Mouse (Mus musculus): ENCODE data around the gene Map2k5. TPM values are rescaled to one million over a fixed set of nuclear protein-coding genes. Genes with fewer than 3 reads are reported as not detected.

Gene Map2k5
- total RNA-seq, 2 experiments from 2014 or later = 31.6 to 34.0 TPM

DNA sequence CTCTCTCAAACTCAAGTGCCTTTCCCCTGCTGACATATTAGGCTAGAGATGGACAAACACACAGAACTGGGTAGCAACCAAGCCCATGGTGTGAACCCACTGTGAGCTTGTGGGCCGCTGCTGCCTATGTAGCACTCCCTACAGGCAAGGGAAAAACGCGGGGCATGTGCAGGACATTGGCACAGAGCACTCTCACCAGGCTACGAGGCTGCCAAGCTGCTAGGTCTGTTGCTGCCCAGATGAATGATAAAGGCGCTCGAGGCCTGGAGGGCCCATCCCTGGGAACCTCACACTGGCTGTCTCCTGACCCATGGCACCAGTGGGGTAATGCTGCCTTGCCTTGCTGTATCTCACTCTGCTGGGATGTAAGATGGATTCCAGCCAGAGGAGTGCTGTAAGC lies 31.7 kb downstream of the Map2k5 start:
- no peak for DNase-seq (ENCODE audit: low spot score in 2 of 2)

GRCm38 (mm10) chr9:63341761-63342160 lies 35.9 kb downstream of the Map2k5 start:
- DNase-seq (ENCODE audit: low spot score in 2 of 2) = no peak

DNA sequence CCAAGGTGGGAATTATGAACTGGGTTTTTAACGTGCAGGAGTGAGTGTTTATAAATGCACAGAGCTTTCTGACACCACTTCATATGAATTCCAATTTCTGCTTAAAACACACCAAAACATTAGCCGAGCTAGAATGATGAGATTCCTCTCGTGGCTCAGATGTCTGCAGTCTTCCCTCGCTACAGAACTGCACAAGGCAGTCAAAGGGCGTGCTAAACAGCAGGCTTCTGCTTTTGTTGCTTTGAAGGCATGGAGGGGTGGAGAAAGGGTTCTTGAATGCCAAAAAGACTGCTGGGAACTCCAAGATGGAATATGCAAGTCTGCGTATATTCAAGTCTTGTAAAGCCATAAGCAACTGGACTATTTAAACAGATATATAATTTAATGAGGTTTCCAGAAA lies 38.4 kb downstream of the Map2k5 start:
- DNase-seq (ENCODE audit: low spot score in 2 of 2) = no peak

GRCm38 (mm10) chr9:63338716-63339115 lies 39.0 kb downstream of the Map2k5 start:
- no peak for DNase-seq (ENCODE audit: low spot score in 2 of 2)

DNA sequence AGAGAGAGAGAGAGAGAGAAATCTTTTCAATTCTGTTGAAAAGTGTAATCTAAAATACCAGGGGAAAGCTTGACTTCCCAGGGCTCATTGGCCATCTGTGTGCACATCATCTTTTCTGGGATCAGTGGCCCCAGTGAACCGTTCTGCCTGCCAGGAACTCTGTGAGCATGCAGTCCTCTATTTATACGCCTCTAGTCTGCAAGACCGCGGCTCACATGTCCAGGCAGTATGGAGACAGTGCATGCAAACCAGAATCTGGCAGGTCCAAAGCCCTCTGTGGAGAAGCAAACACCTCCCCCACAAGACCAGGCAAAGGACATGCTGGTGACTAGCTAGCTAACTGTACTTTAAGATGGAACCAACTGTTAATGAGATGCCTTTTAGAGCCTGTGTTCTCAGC lies 41.9 kb downstream of the Map2k5 start:
- no peak for DNase-seq (ENCODE audit: low spot score in 2 of 2)

GRCm38 (mm10) chr9:63333074-63333473 lies 44.6 kb downstream of the Map2k5 start:
- DNase-seq (ENCODE audit: low spot score in 2 of 2) = no peak

DNA sequence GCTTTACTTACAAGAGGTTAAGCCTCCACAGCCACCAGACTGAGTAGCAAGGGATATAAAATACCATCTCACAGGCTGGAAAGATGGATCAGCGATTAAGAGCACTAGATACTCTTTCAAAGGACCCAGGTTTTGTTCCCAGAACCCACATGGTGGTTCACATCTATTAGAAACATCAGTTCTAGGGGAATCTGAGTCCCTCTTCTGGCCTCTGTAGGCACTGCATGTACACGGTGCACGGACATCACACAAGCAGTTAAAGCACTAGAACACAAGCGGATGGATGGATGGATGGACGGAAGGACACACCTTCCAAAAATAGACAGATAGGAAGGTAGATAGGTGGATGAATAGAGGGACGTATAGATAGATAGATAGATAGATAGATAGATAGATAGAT lies 46.5 kb downstream of the Map2k5 start:
- no peak for DNase-seq (ENCODE audit: low spot score in 2 of 2)

- DNase-seq (ENCODE audit: low spot score in 2 of 2) = no peak
Observed at GRCm38 (mm10) chr9:63328958-63329685, 48.6 kb downstream of the Map2k5 start.

GRCm38 (mm10) chr9:63315231-63315630 lies 62.5 kb downstream of the Map2k5 start:
- DNase-seq (ENCODE audit: low spot score in 2 of 2) = no peak

- DNase-seq (ENCODE audit: low spot score in 2 of 2) = no peak
Observed at GRCm38 (mm10) chr9:63314126-63314525, 63.6 kb downstream of the Map2k5 start.

GRCm38 (mm10) chr9:63309956-63310355 lies 67.7 kb downstream of the Map2k5 start:
- no peak for DNase-seq (ENCODE audit: low spot score in 2 of 2)

DNA sequence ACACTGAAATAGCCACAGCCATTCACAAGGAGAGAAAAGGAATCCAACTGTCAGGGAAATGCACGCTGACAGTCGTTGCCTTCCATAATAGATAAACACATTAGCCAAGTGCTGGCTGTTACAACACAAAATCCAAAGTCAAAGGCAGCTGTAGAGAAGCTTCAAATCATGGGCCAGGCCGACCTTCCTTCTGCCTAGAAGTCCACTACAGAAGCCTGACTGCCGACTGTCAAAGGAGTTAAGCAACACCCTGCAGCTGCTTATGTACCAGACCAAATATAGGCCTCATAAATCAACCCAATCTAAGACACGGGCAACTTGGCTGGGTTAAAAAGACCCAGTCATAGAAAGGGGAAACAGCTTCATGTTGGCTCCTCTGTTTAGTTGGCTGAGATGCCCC lies 68.7 kb downstream of the Map2k5 start:
- no peak for DNase-seq (ENCODE audit: low spot score in 2 of 2)

DNA sequence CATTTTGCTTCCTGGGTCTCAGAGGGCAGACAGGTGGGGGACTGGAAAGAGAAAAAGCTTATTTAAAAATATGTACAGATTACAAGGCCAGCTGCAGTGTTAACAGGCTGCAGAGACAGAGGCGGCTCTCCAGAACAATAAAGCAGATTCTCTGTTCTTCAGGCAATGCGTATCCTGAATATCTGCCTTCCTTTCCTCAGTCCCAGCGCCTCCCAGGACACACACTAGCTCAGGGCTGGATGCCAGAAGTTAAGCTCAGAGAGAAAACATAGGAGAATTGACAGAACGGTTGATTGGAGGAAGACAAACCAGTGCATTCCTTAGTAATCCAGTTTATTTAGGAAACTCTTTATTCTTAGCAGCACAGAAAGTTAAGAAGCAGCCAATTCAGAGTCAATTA lies 69.3 kb downstream of the Map2k5 start:
- no peak for DNase-seq (ENCODE audit: low spot score in 2 of 2)

GRCm38 (mm10) chr9:63302511-63302910 lies 75.2 kb downstream of the Map2k5 start:
- no peak for DNase-seq (ENCODE audit: low spot score in 2 of 2)

- DNase-seq (ENCODE audit: low spot score in 2 of 2) = no peak
Observed at GRCm38 (mm10) chr9:63298656-63299055, 79.0 kb downstream of the Map2k5 start.

GRCm38 (mm10) chr9:63295551-63295958 lies 82.1 kb downstream of the Map2k5 start:
- DNase-seq (ENCODE audit: low spot score in 2 of 2) = peak; percentile 39 to 57

- DNase-seq (ENCODE audit: low spot score in 2 of 2) = no peak
Observed at GRCm38 (mm10) chr9:63294846-63295245, 82.9 kb downstream of the Map2k5 start.

GRCm38 (mm10) chr9:63293781-63294480 lies 83.8 kb downstream of the Map2k5 start:
- no peak for DNase-seq (ENCODE audit: low spot score in 2 of 2)

DNA sequence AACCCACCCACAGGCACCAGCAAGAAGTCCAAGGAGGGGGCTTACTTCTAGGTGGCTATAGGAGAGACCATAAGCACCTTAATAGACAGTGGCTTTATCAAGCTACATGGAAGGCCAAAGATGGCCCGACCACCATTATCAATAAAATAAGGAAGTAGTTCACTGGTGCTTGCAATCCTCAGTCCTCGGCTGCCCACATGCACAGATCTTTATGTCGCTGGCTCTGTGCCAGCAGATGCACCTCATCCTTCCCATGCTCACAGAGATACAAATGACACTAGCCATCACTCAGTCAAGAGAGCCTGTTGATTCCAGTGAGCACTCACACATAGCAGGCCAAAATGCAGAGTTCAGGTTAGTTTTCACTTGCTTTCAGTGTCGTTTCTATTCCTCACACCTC lies 89.0 kb downstream of the Map2k5 start:
- no peak for DNase-seq (ENCODE audit: low spot score in 2 of 2)

- DNase-seq (ENCODE audit: low spot score in 2 of 2) = no peak
Observed at GRCm38 (mm10) chr9:63284392-63284791, 93.3 kb downstream of the Map2k5 start.

DNA sequence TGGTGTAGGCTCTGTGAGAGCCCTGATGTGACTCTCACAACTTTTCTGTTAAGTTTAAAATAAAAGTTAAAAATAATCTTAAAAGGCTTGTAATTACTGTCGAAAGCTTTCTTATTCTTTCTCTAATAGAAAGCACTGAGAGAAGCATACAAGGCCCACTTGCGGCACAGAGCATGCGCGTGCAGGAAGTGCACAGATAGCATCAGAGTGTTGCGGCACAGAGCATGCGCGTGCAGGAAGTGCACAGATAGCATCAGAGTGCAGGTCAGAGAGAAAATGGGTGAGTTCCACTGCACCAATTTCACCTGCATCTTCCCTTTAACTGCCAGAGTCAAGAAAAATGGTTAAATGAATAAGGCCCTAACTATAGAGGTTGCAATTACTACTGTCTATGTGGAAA lies 95.7 kb downstream of the Map2k5 start:
- no peak for DNase-seq (ENCODE audit: low spot score in 2 of 2)

GRCm38 (mm10) chr9:63281086-63281485 lies 96.6 kb downstream of the Map2k5 start:
- DNase-seq (ENCODE audit: low spot score in 2 of 2) = no peak

DNA sequence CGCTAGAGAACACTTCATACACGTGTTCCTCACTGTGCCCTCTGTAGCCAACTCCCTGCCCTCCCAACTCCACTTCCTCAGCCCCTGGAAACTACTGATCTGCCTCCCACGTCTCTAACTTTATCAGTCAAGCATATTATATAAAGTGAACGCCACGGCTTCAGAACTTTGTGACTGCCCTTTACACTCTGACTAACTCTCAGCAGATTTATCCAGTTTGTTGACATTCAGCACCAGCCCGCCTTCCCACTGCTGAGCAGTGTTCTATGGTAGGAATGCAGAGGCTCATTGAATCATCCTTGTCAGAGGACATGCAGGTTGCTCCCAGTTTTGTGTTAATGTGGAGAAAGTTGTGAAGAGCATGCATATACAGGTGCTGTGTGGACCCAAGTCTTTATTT lies 103.9 kb downstream of the Map2k5 start:
- DNase-seq (ENCODE audit: low spot score in 2 of 2) = no peak
